Mouse (Mus musculus) right cerebral cortex, postnatal 25 days (tissue): ENCODE results near the gene Vsig2.

Experiments used
- DNase-seq: peaks from one replicate; pipeline ENCODE4 v3.0.0; 2022

Vsig2 gene

GRCm38 (mm10) chr9:37567892-37568604 lies 29.0 kb downstream of the Vsig2 start:
- peak; percentile 62 for DNase-seq

- DNase-seq = no peak
Measured at GRCm38 (mm10) chr9:37568605-37569214, 29.7 kb downstream of the Vsig2 start.

GRCm38 (mm10) chr9:37569231-37569835 lies 30.3 kb downstream of the Vsig2 start:
- DNase-seq = no peak

- DNase-seq = no peak
Measured at GRCm38 (mm10) chr9:37572204-37572876, 33.3 kb downstream of the Vsig2 start.

GRCm38 (mm10) chr9:37576436-37576930 lies 37.4 kb downstream of the Vsig2 start:
- peak; percentile 74 for DNase-seq

- DNase-seq = no peak
Measured at GRCm38 (mm10) chr9:37583594-37583993, 44.5 kb downstream of the Vsig2 start.

GRCm38 (mm10) chr9:37586718-37587117 lies 47.7 kb downstream of the Vsig2 start:
- no peak for DNase-seq

- DNase-seq = no peak
Measured at GRCm38 (mm10) chr9:37590381-37590780, 51.3 kb downstream of the Vsig2 start.

- no peak for DNase-seq
Measured at GRCm38 (mm10) chr9:37592025-37592424, 53.0 kb downstream of the Vsig2 start.

- no peak for DNase-seq
Measured at GRCm38 (mm10) chr9:37592633-37593032, 53.6 kb downstream of the Vsig2 start.

- no peak for DNase-seq
Measured at GRCm38 (mm10) chr9:37593690-37594089, 54.6 kb downstream of the Vsig2 start.
